Mouse (Mus musculus) myocyte (in vitro differentiated cells): ENCODE results near the gene Sox6.

Experiments used
- E2F4 ChIP-seq: IDR thresholded peaks from one replicate; pipeline ENCODE4 v1.6.1; 2011; ENCODE audit warnings: mild to moderate bottlenecking, control low read depth, moderate library complexity; ENCODE audit not compliant: insufficient read depth
- MAX ChIP-seq: IDR thresholded peaks from one replicate; pipeline ENCODE4 v1.6.1; 2011; ENCODE audit warnings: low read depth, mild to moderate bottlenecking, control low read depth
- MYOD1 ChIP-seq, 3 experiments: IDR thresholded peaks; one replicate each; pipeline ENCODE4 v1.6.1; 2011; ENCODE audit warnings: control low read depth in 2 of 3, low read depth in 2 of 3, mild to moderate bottlenecking in 2 of 3, moderate library complexity in 1 of 3; ENCODE audit not compliant: insufficient read length in 2 of 3, control insufficient read depth in 1 of 3
- MYOG ChIP-seq, 3 experiments: IDR thresholded peaks; one replicate each; pipeline ENCODE4 v1.6.1; 2011; ENCODE audit warnings: control low read depth in 2 of 3, low read depth in 2 of 3, mild to moderate bottlenecking in 2 of 3; ENCODE audit not compliant: insufficient read length in 2 of 3, control insufficient read depth in 1 of 3, insufficient read depth in 1 of 3
- POLR2A ChIP-seq: IDR thresholded peaks from one replicate; pipeline ENCODE4 v1.6.1; 2011; ENCODE audit warnings: low read depth, mild to moderate bottlenecking, control low read depth, moderate library complexity; ENCODE audit not compliant: insufficient read length
- SRF ChIP-seq: IDR thresholded peaks from one replicate; pipeline ENCODE4 v1.6.1; 2011; ENCODE audit warnings: low read depth; ENCODE audit not compliant: control insufficient read depth, insufficient read length

- no peak for TF ChIP-seq MAX
- TF ChIP-seq POLR2A = no peak
- TF ChIP-seq E2F4 = no peak
- TF ChIP-seq SRF = no peak
- no peak for TF ChIP-seq MYOD1 (IDR thresholded peaks at IDR 0.05; ENCODE audit: control insufficient read depth in 1 of 3, insufficient read length in 2 of 3, low read depth in 2 of 3)
- TF ChIP-seq MYOG (IDR thresholded peaks at IDR 0.05; ENCODE audit: control insufficient read depth in 1 of 3, insufficient read depth in 1 of 3, insufficient read length in 2 of 3, low read depth in 2 of 3) = no peak
Observed at GRCm38 (mm10) chr7:115984076-115984475, 54.5 kb downstream of the Sox6 start.
